Mouse (Mus musculus): ENCODE results near the gene F8.

Gene F8

DNA sequence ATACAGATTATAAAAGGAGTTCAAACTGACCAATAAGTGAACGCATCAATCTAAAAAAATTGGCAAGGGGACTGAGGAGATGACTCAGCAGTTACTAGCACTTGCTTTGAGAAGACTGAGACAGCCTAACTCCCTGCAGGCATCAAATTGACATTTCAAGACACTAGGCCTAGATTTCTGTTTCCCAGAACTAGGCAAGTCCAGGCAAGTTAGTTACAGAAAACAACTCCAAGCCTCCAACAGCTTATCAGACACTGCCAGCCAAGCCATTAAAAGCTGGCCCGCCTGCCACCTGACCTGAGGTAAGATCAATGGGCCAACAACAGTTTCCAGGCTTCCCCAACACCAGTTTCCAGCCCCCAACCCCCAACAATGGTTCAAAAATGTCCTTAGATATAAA is 244.7 kb downstream of the F8 start:
- DNase-seq = no peak

DNA sequence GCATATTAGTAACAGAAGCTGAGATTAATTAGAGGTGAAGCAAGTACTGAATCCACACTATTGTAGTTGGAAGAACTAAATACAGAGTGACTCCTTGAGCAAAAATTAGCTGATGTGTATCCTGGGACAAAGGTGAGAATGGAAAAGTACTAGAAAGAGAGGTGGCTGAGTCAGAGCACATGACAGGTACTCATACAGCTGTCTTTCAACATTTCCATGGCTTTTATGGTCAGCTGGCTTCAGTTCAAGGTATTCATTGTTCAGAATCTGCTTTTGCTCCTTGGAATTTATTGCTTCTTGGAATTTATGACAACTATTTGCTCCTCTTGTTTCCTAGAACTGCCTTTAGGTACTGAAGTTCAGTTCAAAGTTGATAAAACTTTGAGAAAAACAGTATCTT is 245.5 kb downstream of the F8 start:
- DNase-seq = no peak

DNA sequence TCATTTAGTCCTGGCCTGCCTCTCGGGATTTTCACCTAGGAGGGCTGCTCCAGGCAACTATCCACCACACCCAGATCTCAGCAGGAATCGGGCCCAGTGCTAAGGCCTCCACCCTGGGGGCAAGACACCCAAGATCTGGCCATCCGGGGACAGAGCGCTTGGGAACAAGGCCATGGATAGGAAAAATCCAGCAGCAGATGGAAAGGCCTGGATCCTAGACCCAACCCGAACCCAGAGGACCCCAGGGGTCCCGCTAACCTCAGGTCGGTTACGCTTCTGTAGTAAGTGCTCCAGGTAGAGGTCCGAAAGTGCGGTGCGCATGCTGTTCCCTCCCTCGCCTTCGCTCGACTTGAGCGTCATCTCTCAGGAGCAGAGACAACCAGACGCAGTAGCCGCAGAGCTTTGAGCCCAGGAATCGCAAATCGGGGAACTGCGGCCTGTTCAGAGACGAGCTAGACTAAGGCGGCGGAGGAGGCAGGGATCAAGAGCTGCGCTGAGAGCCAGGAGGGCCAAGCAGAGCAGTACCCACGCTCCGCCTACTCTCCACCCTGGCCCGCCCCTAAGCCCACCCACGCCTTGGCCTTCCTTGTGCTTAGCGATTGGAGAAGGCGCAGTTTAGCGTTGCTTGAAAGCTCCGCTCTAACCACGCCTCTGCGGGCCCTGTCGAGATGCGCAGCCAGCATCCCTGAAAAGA is 251.8 kb downstream of the F8 start, which contains the start of gene Mpp1:
TSS of gene Mpp1 (minus strand) at position 550 of the 694 bp plus-strand sequence.
- DNase-seq = peak; percentile 83

DNA sequence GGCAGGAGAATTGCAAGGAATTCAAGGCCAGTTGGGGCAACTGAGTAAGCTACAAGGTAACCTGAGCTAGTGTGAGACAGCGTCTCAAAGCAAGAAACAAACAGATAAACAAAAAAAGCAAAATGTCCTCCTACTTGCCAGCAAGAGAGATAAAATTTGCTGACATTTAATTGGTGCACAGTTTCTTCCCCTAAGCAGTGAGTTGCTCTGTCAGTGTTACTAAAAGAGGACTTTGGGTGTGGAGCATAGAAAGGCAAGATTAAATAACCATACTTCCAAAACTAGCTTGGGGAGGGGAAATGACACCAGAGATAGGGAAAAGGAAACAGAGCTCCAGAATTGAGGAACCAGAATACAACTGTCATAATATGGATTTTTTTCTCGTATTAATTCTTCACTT is 252.9 kb downstream of the F8 start:
- DNase-seq = no peak

DNA sequence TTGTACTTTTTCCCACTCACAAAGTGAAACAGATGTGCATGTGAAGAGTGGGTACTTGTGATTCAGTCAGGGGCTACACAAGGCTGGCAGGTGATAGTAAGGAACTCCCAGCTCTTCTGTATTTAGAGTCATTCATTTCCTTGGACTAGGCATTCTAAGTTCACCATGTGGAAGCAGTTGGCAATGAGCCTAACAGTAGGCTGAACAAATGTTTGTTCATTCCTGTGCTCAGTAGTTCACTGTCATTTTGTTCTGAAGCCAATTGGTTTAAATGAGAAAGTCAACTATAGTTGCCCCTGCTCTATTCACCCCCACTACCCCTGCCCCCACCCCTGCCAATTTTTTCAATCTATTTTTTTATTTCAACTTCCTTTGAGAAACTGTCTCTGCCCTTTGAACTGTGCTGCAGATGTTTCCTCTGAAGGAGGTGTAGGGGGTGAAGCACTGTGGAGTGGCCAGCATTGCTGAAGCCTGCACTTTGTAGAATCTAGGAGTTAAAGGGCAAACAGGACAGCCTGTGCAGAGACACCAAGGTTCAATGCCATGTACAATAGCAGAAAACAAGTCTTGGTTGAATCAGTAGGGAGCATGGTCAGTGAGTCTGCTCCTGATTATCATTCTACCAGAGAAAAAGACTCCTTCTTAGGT is 254.0 kb downstream of the F8 start:
- DNase-seq = peak; percentile 66

DNA sequence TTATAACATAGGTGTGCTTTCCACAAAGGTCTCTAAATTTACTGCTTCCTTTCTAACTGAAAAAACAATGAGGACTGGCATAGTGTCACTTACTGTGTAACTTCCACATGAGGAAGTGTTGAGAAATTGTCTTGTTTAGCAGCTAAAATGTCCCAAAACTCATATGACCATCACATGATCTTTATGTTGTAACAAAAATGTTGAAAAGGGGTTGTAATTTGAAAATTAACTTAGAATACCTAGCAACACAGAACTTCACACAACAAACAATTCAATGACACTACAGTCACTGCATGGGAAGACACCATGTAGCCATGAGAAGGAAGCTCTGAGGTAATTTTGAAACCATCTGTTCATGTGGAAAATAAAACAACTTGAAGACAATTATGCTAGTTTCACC is 255.5 kb downstream of the F8 start:
- DNase-seq = no peak

DNA sequence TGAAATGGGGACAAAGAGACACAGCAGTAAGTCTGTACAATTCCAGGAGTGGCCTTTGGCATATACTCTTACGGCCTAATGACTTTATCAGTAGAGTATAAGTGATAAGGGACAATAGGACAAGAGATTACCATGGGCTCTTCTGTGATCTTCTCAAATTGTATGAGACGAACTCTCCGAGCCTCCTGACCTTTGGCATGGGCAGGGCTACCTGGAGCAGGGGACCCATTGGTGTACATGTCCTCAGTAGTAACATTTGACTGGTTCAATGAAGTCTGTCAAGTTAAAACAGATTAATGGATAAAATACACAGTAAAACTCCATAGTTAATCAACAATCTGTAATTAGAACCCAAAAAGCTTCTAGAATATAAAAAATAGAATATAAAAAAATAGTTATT is 256.8 kb downstream of the F8 start:
- no peak for DNase-seq
